Mouse (Mus musculus): Measurements from ENCODE around the gene Lcn2.
A peak's percentile ranks its signal among the peaks of the same experiment; 100 is the strongest.
"Not testable (repeated sequence)": the region's sequence is repeated elsewhere in the genome, so short reads cannot be mapped to it uniquely, and the experiment has no call there.

Lcn2 gene

GRCm38 (mm10) chr2:32367315-32367714 is 20.7 kb downstream of the Lcn2 start:
- DNase-seq (ENCODE audit: low spot score) = no peak

GRCm38 (mm10) chr2:32364121-32364520 is 23.9 kb downstream of the Lcn2 start:
- no peak for DNase-seq (ENCODE audit: low spot score)

GRCm38 (mm10) chr2:32363376-32364106 is 24.5 kb downstream of the Lcn2 start:
- peak; percentile 64 for DNase-seq (ENCODE audit: low spot score)

- peak; percentile 93 for DNase-seq (ENCODE audit: low spot score)
These were observed 25.2 kb downstream of the Lcn2 start for GRCm38 (mm10) chr2:32362817-32363340.

GRCm38 (mm10) chr2:32362274-32362673 is 25.8 kb downstream of the Lcn2 start:
- not testable (repeated sequence) for DNase-seq (ENCODE audit: low spot score)

- DNase-seq (ENCODE audit: low spot score) = peak; percentile 79
These were observed 26.6 kb downstream of the Lcn2 start for GRCm38 (mm10) chr2:32361437-32361836.

- peak; percentile 74 for DNase-seq (ENCODE audit: low spot score)
These were observed 27.3 kb downstream of the Lcn2 start for GRCm38 (mm10) chr2:32360741-32361140.

- DNase-seq (ENCODE audit: low spot score) = no peak
These were observed 29.7 kb downstream of the Lcn2 start for GRCm38 (mm10) chr2:32358381-32358780.

GRCm38 (mm10) chr2:32357710-32358109 is 30.3 kb downstream of the Lcn2 start:
- DNase-seq (ENCODE audit: low spot score) = no peak

- DNase-seq (ENCODE audit: low spot score) = no peak
These were observed 31.8 kb downstream of the Lcn2 start for GRCm38 (mm10) chr2:32356216-32356615.

- DNase-seq (ENCODE audit: low spot score) = no peak
These were observed 33.6 kb downstream of the Lcn2 start for GRCm38 (mm10) chr2:32354336-32354895.

- no peak for DNase-seq (ENCODE audit: low spot score)
These were observed 34.2 kb downstream of the Lcn2 start for GRCm38 (mm10) chr2:32353836-32354235.

GRCm38 (mm10) chr2:32353007-32353542 is 35.0 kb downstream of the Lcn2 start, which contains the start of gene Dnm1:
Gene Dnm1, minus strand, starts transcription at chr2:32353338.
- peak; percentile 86 for DNase-seq (ENCODE audit: low spot score)

GRCm38 (mm10) chr2:32352151-32353006 is 35.7 kb downstream of the Lcn2 start, which contains the start of gene Ciz1:
Gene Ciz1, plus strand, starts transcription at chr2:32352327.
- no peak for DNase-seq (ENCODE audit: low spot score)

- DNase-seq (ENCODE audit: low spot score) = no peak
These were observed 36.5 kb downstream of the Lcn2 start for GRCm38 (mm10) chr2:32351471-32351961.

GRCm38 (mm10) chr2:32350471-32351051 is 37.5 kb downstream of the Lcn2 start:
- no peak for DNase-seq (ENCODE audit: low spot score)

GRCm38 (mm10) chr2:32349625-32350255 is 38.3 kb downstream of the Lcn2 start:
- no peak for DNase-seq (ENCODE audit: low spot score)

GRCm38 (mm10) chr2:32348311-32348710 is 39.7 kb downstream of the Lcn2 start:
- no peak for DNase-seq (ENCODE audit: low spot score)

GRCm38 (mm10) chr2:32347019-32347418 is 41.0 kb downstream of the Lcn2 start:
- no peak for DNase-seq (ENCODE audit: low spot score)

- no peak for DNase-seq (ENCODE audit: low spot score)
These were observed 43.3 kb downstream of the Lcn2 start for GRCm38 (mm10) chr2:32344598-32345321.
